Mouse (Mus musculus) macrophage (primary cell): ENCODE results near the gene Rsph9. TPM values are rescaled to one million over a fixed set of nuclear protein-coding genes. Genes with fewer than 3 reads are reported as not detected.

ENCODE experiments used
- H3K27ac ChIP-seq: fragments of 350-480 bp; formaldehyde crosslinking; 2 replicates; pipeline ENCODE4 v1.9.0; 2021
- H3K36me3 ChIP-seq: fragments of 350-480 bp; formaldehyde crosslinking; 2 replicates; pipeline ENCODE4 v1.9.0; 2021; ENCODE audit errors: inconsistent target
- H3K4me3 ChIP-seq: fragments of 350-480 bp; formaldehyde crosslinking; 2 replicates; pipeline ENCODE4 v1.9.0; 2021; ENCODE audit errors: inconsistent target
- H3K79me2 ChIP-seq: fragments of 350-480 bp; formaldehyde crosslinking; 2 replicates; pipeline ENCODE4 v1.9.0; 2021; ENCODE audit errors: inconsistent target
- WGBS: methylation state at CpG from one replicate; pipeline ENCODE4 v1.1.7; 2026; ENCODE audit warnings: inconsistent platforms; ENCODE audit not compliant: missing documents; 5-methylcytosine and 5-hydroxymethylcytosine counted together
- polyA plus RNA-seq: library from polyadenylated mRNA; stranded (reverse); fragments of 250-400 nt; gene quantifications from 3 replicates; pipeline ENCODE4 v1.2.4, GENCODE M21; 2018; ENCODE audit warnings: inconsistent platforms

Gene Rsph9
- polyA plus RNA-seq, 1 experiment from 2014 or later: 1.8 TPM

GRCm38 (mm10) chr17:46074398-46075115 is 69.5 kb downstream of the Rsph9 start:
- 32% methylated on average over 7 of the region's 7 CpGs for WGBS
- Histone ChIP-seq H3K4me3 (no peak overlapping the region), H3K27ac (no peak overlapping the region)

DNA sequence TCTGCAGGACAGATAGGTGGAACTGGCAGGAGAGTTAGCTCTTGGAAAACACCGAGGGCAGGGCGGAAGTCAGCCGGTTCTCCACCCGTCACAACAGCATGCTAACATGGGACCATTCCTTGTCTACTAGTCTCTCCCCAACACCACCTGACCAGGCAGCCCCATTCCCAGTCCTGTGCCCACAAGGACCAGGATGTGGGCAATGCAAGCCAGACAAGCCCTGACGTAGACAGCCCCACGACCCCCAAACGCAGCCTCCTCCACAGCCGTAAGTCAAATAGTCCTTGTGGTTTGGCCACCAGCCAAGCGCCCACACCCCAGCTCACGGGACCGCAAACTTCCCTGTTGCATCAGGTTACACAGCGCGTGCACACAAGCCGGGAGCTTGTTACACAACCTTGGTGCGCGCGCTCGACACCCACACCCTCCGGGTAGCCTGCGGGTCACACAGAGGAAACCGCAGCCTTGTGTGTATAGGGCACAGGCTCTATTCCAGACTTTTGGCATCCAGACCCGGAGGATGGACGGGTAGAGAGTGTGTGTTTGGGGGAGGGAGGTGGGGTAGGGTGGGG is 70.2 kb downstream of the Rsph9 start:
- H3K27ac ChIP-seq: no peak overlapping the region
- WGBS: 3% methylated on average over 23 of the region's 23 CpGs
- no peaks in the 10 kb centered on the region for H3K36me3 ChIP-seq
- no peak overlapping the region for H3K4me3 ChIP-seq
- H3K79me2 ChIP-seq: no peaks in the 10 kb centered on the region

More at GRCm38 (mm10) chr17:46074398-46075115, 69.5 kb downstream of the Rsph9 start:
- Histone ChIP-seq H3K79me2 (no peaks in the 10 kb centered on the region), H3K36me3 (no peaks in the 10 kb centered on the region)

Other genes with a start within 250 kb of the Rsph9 start
- 22.8 to 80.7 TPM (median 68.8 TPM) in 3 replicates for gene Vegfa, start 111.8 kb downstream of the Rsph9 start, polyA plus RNA-seq
- 44.6 to 65.2 TPM (median 53.4 TPM) in 3 replicates for gene Mrps18a, start 33.2 kb downstream of the Rsph9 start, polyA plus RNA-seq
- gene Mad2l1bp, start 9.3 kb upstream of the Rsph9 start, polyA plus RNA-seq: 8.1 to 18.8 TPM (median 17.6 TPM) in 3 replicates
- 28.2 to 71.1 TPM (median 37.1 TPM) in 3 replicates for gene Gtpbp2, start 16.8 kb upstream of the Rsph9 start, polyA plus RNA-seq
- gene Polh, start 58.4 kb upstream of the Rsph9 start, polyA plus RNA-seq: 4.5 to 10.3 TPM (median 5.2 TPM) in 3 replicates
- 15.0 to 22.0 TPM (median 16.0 TPM) in 3 replicates for gene Xpo5, start 58.6 kb upstream of the Rsph9 start, polyA plus RNA-seq
- 17.2 to 29.5 TPM (median 28.2 TPM) in 3 replicates for gene Polr1c, start 103.8 kb upstream of the Rsph9 start, polyA plus RNA-seq
- 26.4 to 65.4 TPM (median 42.0 TPM) in 3 replicates for gene Yipf3, start 103.9 kb upstream of the Rsph9 start, polyA plus RNA-seq
- gene Lrrc73, start 109.3 kb upstream of the Rsph9 start, polyA plus RNA-seq: 0.20 to 0.32 TPM in 2 of 3 replicates, not detected in the other
- gene Tjap1, start 138.8 kb upstream of the Rsph9 start, polyA plus RNA-seq: 9.7 to 12.8 TPM (median 12.5 TPM) in 3 replicates
- not detected in 3 replicates for gene Dlk2, start 153.2 kb upstream of the Rsph9 start, polyA plus RNA-seq
- gene Abcc10, start 184.1 kb upstream of the Rsph9 start, polyA plus RNA-seq: 1.8 to 3.9 TPM (median 2.4 TPM) in 3 replicates
- gene Zfp318, start 239.5 kb upstream of the Rsph9 start, polyA plus RNA-seq: 6.7 to 12.9 TPM (median 11.8 TPM) in 3 replicates